16 mouse cellular contexts compared by ENCODE assay signal in the genomic region with DNA sequence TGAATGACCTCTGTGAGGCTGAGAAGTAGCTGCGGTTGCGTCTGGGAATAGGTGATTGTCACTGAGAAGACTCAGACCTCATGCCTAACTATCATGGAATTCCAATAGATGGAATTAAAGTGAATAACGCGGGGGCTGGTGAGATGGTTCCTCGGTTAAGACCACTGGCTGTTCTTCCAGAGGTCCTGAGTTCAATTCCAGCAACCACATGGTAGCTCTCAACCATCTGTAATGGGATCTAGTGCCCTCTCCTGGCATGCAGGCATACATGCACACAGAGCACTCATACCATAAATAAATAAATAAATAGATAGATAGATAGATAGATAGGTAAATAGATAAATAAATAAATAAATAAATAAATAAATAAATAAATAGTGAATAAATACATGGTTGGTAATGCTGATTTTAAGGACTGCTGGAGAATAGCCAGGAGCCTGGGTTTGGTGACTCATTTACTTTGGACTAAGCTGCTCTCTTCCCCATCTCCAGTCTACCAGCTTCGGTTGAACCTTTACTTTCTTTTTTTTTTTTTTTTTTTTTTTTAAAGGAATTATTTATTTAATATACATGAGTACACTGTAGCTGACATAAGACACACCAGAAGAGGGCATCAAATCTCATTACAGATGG. TPM values are rescaled to one million over a fixed set of nuclear protein-coding genes. Genes with fewer than 3 reads are reported as not detected.
A peak's percentile ranks its signal among the peaks of the same experiment; 100 is the strongest.
DNase-seq lines count a peak whose midpoint lies in the region; ATAC-seq and TF ChIP-seq lines count a peak whose summit lies in the region.
"Had no signal": no experiment of that assay in that cellular context is flagged by ENCODE, and none has a peak within 500 bp of the region (broad histone marks: within the 10 kb centered on the region; RNA-seq: fewer than 3 reads in every experiment).

No protein-coding gene starts in this region.

- intact Hi-C loops in heart, adult 2 months (cut with DNase I), result loop anchor here (2.0 to 5.0 kb wide), 4 partner anchors 17 to 87 kb away; a partner anchor contains a TSS
- intact Hi-C loops in heart, postnatal 14 days (cut with DNase I), result no loop called here

- H3K27ac ChIP-seq in heart, adult 2 months, result no peak overlapping the region
- H3K27ac ChIP-seq in lung, postnatal 0 days (ENCODE audit: low read length), result no peak overlapping the region
- H3K27ac ChIP-seq in liver, embryonic 15.5 days (replicated peaks), result peak overlapping the region; percentile 90; the same call in 1 of the 2 replicates
- H3K27ac ChIP-seq: limb, embryonic 13.5 days had no signal

- WGBS in heart, adult 2 months, result 96% methylated on average over 6 of the region's 6 CpGs
- 89% methylated on average over 6 of the region's 6 CpGs for WGBS in lung, postnatal 0 days
- 90% methylated on average over 6 of the region's 6 CpGs for WGBS in lung, adult 2 months
- WGBS in liver, embryonic 15.5 days (ENCODE audit: insufficient replicate concordance), result 84% methylated on average over 6 of the region's 6 CpGs

- no peaks in the 10 kb centered on the region for H3K27me3 ChIP-seq in heart, adult 2 months (ENCODE audit: control insufficient read depth, insufficient read depth, low read length)
- H3K27me3 ChIP-seq in lung, postnatal 0 days (replicated peaks; ENCODE audit: insufficient read depth, low read length), result no peaks in the 10 kb centered on the region
- no peaks in the 10 kb centered on the region for H3K27me3 ChIP-seq in liver, embryonic 15.5 days
- H3K27me3 ChIP-seq: limb, embryonic 13.5 days; midbrain, embryonic 12.5 days had no signal

- H3K4me1 ChIP-seq in heart, adult 2 months (ENCODE audit: control insufficient read depth, insufficient read depth, low read length), result peaks cover 11% of the 10 kb centered on the region
- H3K4me1 ChIP-seq in lung, postnatal 0 days (ENCODE audit: insufficient read depth, low read depth, low read length), result peaks cover 19% of the 10 kb centered on the region
- peaks cover 18% of the 10 kb centered on the region for H3K4me1 ChIP-seq in lung, adult 2 months (ENCODE audit: control insufficient read depth, insufficient read depth, low read length)
- peaks cover 60% of the 10 kb centered on the region for H3K4me1 ChIP-seq in liver, embryonic 15.5 days (replicated peaks)

- H3K9me3 ChIP-seq in lung, postnatal 0 days (ENCODE audit: low read length), result no peaks in the 10 kb centered on the region
- no peaks in the 10 kb centered on the region for H3K9me3 ChIP-seq in liver, embryonic 15.5 days (replicated peaks)
- H3K9me3 ChIP-seq: limb, embryonic 13.5 days; midbrain, embryonic 12.5 days had no signal

- no peak for TF ChIP-seq POLR2A in heart, adult 2 months (IDR thresholded peaks at IDR 0.05; ENCODE audit: insufficient read depth, low read depth, low read length)
- no peak for TF ChIP-seq POLR2A in lung, adult 2 months (IDR thresholded peaks at IDR 0.05; ENCODE audit: borderline replicate concordance, extremely low read depth, low read depth, low read length)

- no peak for TF ChIP-seq EP300 in heart, adult 2 months (IDR thresholded peaks at IDR 0.05; ENCODE audit: insufficient read depth, low read depth, low read length)
- no peak for TF ChIP-seq EP300 in lung, postnatal 0 days (IDR thresholded peaks at IDR 0.05)

- H3K4me3 ChIP-seq in heart, adult 2 months, result no peak overlapping the region
- H3K4me3 ChIP-seq in lung, postnatal 0 days (ENCODE audit: low read depth, low read length), result no peak overlapping the region
- H3K4me3 ChIP-seq in lung, adult 2 months (replicated peaks; ENCODE audit: extremely low read depth, low read depth, low read length), result no peak overlapping the region
- H3K4me3 ChIP-seq in liver, embryonic 15.5 days (replicated peaks), result no peak overlapping the region

- DNase-seq in heart, adult 2 months, result no peak
- DNase-seq in heart, postnatal 14 days, result no peak
- DNase-seq in lung, postnatal 0 days (ENCODE audit: low spot score), result no peak
- DNase-seq in lung, adult 2 months, result no peak
- DNase-seq in CD4-positive helper T cell, adult 2 months (ENCODE audit: low read depth, low spot score), result peak; percentile 36
- no peak for DNase-seq in frontal cortex, postnatal 14 days (ENCODE audit: low spot score in 2 of 2)
- DNase-seq in ovary, postnatal 14 days (ENCODE audit: low spot score), result no peak
- DNase-seq: cerebellum, adult 18-20 months; heart, adult 11 months; kidney, adult 11 months; right cerebral cortex, postnatal 25 days; thymus, adult 18-20 months had no signal

- H3K4me2 ChIP-seq in lung, postnatal 0 days (replicated peaks; ENCODE audit: low read depth, low read length), result no peak overlapping the region
- H3K4me2 ChIP-seq in liver, embryonic 15.5 days, result no peak overlapping the region

- no peaks in the 10 kb centered on the region for H3K36me3 ChIP-seq in heart, adult 2 months (ENCODE audit: control insufficient read depth, insufficient read depth, low read length)
- H3K36me3 ChIP-seq in lung, postnatal 0 days (ENCODE audit: insufficient read depth, low read length), result no peaks in the 10 kb centered on the region
- no peaks in the 10 kb centered on the region for H3K36me3 ChIP-seq in liver, embryonic 15.5 days (replicated peaks)
- H3K36me3 ChIP-seq: limb, embryonic 13.5 days; midbrain, embryonic 12.5 days had no signal

- ATAC-seq in lung, postnatal 0 days, result no peak
- ATAC-seq in liver, embryonic 15.5 days (ENCODE audit: insufficient read depth), result no peak

- H3K9ac ChIP-seq in heart, adult 2 months (ENCODE audit: low read depth, low read length), result no peak overlapping the region
- H3K9ac ChIP-seq in lung, postnatal 0 days (replicated peaks; ENCODE audit: low read depth), result no peak overlapping the region
- H3K9ac ChIP-seq in liver, embryonic 15.5 days, result no peak overlapping the region
- H3K9ac ChIP-seq: hindbrain, embryonic 14.5 days; limb, embryonic 13.5 days; midbrain, embryonic 12.5 days had no signal

- peak; percentile 33 for TF ChIP-seq CTCF in heart, adult 2 months (IDR thresholded peaks at IDR 0.05)
- peak; percentile 31; the same call in 1 of the 2 replicates for TF ChIP-seq CTCF in lung, postnatal 0 days (IDR thresholded peaks at IDR 0.05)
- no peak for TF ChIP-seq CTCF in lung, adult 2 months (IDR thresholded peaks at IDR 0.05; ENCODE audit: insufficient read depth, low read length)

- no peaks in the 10 kb centered on the region for H3K79me2 ChIP-seq in heart, adult 2 months (replicated peaks; ENCODE audit: control insufficient read depth, insufficient read depth, low read length)

RNA-seq across cellular contexts. Expression of a gene that starts 1.3 kb away (rescaled TPM):
- total RNA-seq in heart, adult 2 months (2021), result 10 to 100 TPM; 10.7 to 11.0 TPM
- polyA plus RNA-seq in heart, adult 2 months (2012; rRNA removed), result 11.7 and 14.0 TPM in 2 replicates
- 10 to 100 TPM; 10.4 to 10.6 TPM for total RNA-seq in heart, postnatal 14 days (2021)
- polyA plus RNA-seq in lung, postnatal 0 days (2015; fragmentation: Nextera tagmentation; extraction: Ambion mirVana), result 11.8 and 13.7 TPM in 2 replicates
- 25.9 and 26.1 TPM in 2 replicates for polyA plus RNA-seq in lung, adult 2 months (2012; rRNA removed)
- 14.8 and 15.6 TPM in 2 replicates for polyA plus RNA-seq in liver, embryonic 15.5 days (2015; fragmentation: Nextera tagmentation; extraction: Ambion mirVana)

RNA-seq across cellular contexts. Expression of a gene that starts 17.0 kb away (rescaled TPM):
- 10 to 100 TPM in 1 of 2 experiments, 1 to 10 TPM in 1; 9.3 to 13.7 TPM for total RNA-seq in heart, adult 2 months (2021)
- polyA plus RNA-seq in heart, adult 2 months (2012; rRNA removed), result 3.4 and 4.3 TPM in 2 replicates
- 1 to 10 TPM; 6.2 to 6.9 TPM for total RNA-seq in heart, postnatal 14 days (2021)
- 10.6 and 10.8 TPM in 2 replicates for polyA plus RNA-seq in lung, postnatal 0 days (2015; fragmentation: Nextera tagmentation; extraction: Ambion mirVana)
- 12.1 and 21.0 TPM in 2 replicates for polyA plus RNA-seq in lung, adult 2 months (2012; rRNA removed)
- 2.1 and 2.6 TPM in 2 replicates for polyA plus RNA-seq in liver, embryonic 15.5 days (2015; fragmentation: Nextera tagmentation; extraction: Ambion mirVana)

RNA-seq across cellular contexts. Expression of a gene that starts 44.1 kb away (rescaled TPM):
- under 1 TPM; 0.78 to 0.84 TPM for total RNA-seq in heart, adult 2 months (2021)
- polyA plus RNA-seq in heart, adult 2 months (2012; rRNA removed), result 0.70 and 2.9 TPM in 2 replicates
- total RNA-seq in heart, postnatal 14 days (2021), result under 1 TPM; 0.45 to 0.49 TPM
- polyA plus RNA-seq in lung, postnatal 0 days (2015; fragmentation: Nextera tagmentation; extraction: Ambion mirVana), result 1.4 and 2.7 TPM in 2 replicates
- polyA plus RNA-seq in lung, adult 2 months (2012; rRNA removed), result 2.1 and 2.6 TPM in 2 replicates
- 2.4 and 2.7 TPM in 2 replicates for polyA plus RNA-seq in liver, embryonic 15.5 days (2015; fragmentation: Nextera tagmentation; extraction: Ambion mirVana)
